Mouse (Mus musculus): ENCODE measurements around the gene Cftr. TPM values are rescaled to one million over a fixed set of nuclear protein-coding genes. Genes with fewer than 3 reads are reported as not detected.

Gene Cftr
- total RNA-seq, 2 experiments from 2014 or later, result not detected

DNA sequence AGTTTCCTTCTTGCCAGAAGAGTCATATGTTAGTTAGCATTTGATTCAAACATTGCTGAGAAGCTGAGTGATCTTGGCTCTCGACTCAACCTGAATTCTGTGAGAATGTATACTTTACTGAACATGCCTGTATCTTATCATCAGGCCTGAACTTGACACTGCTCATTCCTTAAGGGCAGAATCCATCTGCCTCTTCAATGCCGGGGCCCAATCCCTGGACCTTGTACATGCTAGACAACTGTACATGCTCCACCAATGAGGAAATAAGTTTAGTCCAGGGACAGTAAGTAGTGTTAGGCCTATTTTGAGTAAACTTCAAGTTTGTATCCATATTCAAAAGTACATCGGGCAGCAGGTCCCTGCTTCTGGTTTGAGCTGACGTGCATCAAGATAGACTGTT is 134.6 kb downstream of the Cftr start:
- ATAC-seq (replicated peaks; ENCODE audit: low FRiP score, poor library complexity, severe bottlenecking), result no peak

GRCm38 (mm10) chr6:18310983-18311382 is 140.5 kb downstream of the Cftr start:
- no peak for ATAC-seq (replicated peaks; ENCODE audit: low FRiP score, poor library complexity, severe bottlenecking)

DNA sequence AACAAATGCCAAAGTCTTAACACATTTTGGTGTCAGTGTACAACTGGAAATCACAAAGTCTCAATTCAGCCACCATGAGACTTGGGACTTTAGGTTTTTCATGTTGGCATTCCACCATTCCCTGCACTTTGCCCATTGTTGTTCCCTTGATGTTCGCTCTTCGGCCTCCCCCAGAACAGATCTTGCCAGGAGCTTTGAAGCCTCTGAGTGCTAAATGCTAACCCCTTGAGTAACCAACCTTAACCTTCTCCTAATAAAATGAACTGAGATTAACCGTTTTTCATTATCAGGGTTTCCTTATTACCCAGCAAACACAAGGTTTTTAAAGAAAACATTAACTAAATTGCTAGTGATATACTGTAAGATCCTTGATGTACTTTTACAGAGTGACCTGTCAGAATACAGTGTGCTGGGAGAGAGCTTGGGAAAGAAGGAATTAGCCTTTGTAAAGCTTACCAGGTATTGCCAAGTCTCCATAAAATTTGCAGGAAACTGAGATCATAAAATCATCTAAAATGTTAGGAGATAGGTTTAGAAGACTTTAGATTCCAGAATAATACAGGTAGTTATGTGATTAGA is 144.0 kb downstream of the Cftr start:
- ATAC-seq (replicated peaks; ENCODE audit: low FRiP score, poor library complexity, severe bottlenecking), result no peak

- no peak for ATAC-seq (replicated peaks; ENCODE audit: low FRiP score, poor library complexity, severe bottlenecking)
Measured at GRCm38 (mm10) chr6:18322950-18323349, 152.5 kb downstream of the Cftr start.

DNA sequence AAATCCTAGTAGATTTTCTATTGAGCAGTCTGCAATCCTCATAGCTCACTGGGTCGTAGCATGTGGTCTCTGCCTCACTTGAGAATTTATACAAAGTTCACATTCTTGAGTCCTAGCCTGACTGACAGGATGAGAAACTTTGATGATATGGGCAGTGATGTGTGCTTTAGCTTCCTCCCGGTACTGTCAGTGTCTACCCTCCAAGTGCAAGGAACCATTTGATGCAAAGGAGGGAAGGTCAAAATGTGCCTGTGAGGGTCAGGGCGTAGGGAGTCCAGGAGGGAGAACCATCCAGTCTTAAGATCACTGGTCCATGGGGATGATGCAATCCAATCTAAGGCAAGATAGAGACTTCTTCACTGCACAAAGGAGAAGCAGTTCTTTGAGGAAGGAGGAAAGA is 164.9 kb downstream of the Cftr start:
- no peak for ATAC-seq (replicated peaks; ENCODE audit: low FRiP score, poor library complexity, severe bottlenecking)

- no peak for ATAC-seq (replicated peaks; ENCODE audit: low FRiP score, poor library complexity, severe bottlenecking)
Measured at GRCm38 (mm10) chr6:18338307-18338706, 167.8 kb downstream of the Cftr start.

DNA sequence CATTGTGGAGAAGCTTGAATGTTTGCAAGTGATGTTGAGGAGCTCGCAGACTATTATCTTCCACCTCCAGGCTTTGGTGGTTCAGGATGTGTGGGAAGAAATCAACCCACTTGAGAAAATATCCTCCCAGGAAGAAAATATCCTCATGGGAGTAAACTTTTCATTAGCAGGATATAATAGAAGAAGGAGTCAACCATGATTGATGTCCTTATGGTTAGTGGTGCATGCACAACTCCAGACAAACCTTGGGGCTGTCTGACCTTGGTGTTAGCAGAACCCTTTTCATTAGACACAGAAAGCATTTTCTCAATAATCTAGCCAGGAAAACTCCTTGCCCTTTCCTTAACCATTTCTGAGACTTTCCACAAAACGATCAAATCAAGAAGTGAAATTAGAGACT is 173.8 kb downstream of the Cftr start:
- ATAC-seq (replicated peaks; ENCODE audit: low FRiP score, poor library complexity, severe bottlenecking), result no peak

GRCm38 (mm10) chr6:18349153-18349858 is 178.8 kb downstream of the Cftr start:
- no peak for ATAC-seq (replicated peaks; ENCODE audit: low FRiP score, poor library complexity, severe bottlenecking)

DNA sequence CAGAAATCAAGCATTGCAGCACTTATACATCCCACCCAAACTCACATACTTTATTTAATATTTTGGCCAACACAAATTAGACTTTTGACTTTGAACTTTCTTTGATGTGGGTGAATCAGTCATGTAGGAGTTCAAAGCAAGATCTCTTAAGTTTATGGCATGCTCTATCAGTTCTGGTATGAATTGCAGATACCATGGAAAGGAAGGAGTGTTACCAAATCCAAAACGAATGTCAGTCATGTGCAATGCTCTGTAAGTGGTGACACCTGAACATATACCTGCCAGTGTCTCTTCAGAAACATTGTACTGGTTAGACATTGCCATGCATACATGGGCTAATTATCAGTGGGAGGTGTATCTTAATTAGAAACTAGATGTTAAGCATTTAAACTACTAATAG is 189.7 kb downstream of the Cftr start:
- no peak for ATAC-seq (replicated peaks; ENCODE audit: low FRiP score, poor library complexity, severe bottlenecking)

GRCm38 (mm10) chr6:18360955-18361354 is 190.5 kb downstream of the Cftr start:
- ATAC-seq (replicated peaks; ENCODE audit: low FRiP score, poor library complexity, severe bottlenecking), result no peak

- ATAC-seq (replicated peaks; ENCODE audit: low FRiP score, poor library complexity, severe bottlenecking), result no peak
Measured at GRCm38 (mm10) chr6:18362232-18362631, 191.7 kb downstream of the Cftr start.

GRCm38 (mm10) chr6:18369054-18369453 is 198.6 kb downstream of the Cftr start:
- ATAC-seq (replicated peaks; ENCODE audit: low FRiP score, poor library complexity, severe bottlenecking), result no peak

GRCm38 (mm10) chr6:18369723-18370122 is 199.2 kb downstream of the Cftr start:
- no peak for ATAC-seq (replicated peaks; ENCODE audit: low FRiP score, poor library complexity, severe bottlenecking)

Other genes with a start within 250 kb of the Cftr start
- not detected in 2 replicates for gene Wnt2, start 140.1 kb upstream of the Cftr start, total RNA-seq (2015; ENCODE audit: low replicate concordance)
- gene Wnt2, start 140.1 kb upstream of the Cftr start, total RNA-seq (2017; ENCODE audit: low replicate concordance), result not detected in 2 replicates
- gene Asz1, start 61.6 kb upstream of the Cftr start, total RNA-seq (2015; ENCODE audit: low replicate concordance), result not detected in 2 replicates
- gene Asz1, start 61.6 kb upstream of the Cftr start, total RNA-seq (2017; ENCODE audit: low replicate concordance), result not detected in 2 replicates

All from erythroid progenitor cell, adult 5-6 weeks (primary cell).